Mouse (Mus musculus): ENCODE data around the gene Pfdn6. TPM values are rescaled to one million over a fixed set of nuclear protein-coding genes. Genes with fewer than 3 reads are reported as not detected.
"Not testable (repeated sequence)": the region's sequence is repeated elsewhere in the genome, so short reads cannot be mapped to it uniquely, and the experiment has no call there.

Gene Pfdn6
- polyA plus RNA-seq, 1 experiment: 26.2 TPM

- WGBS: 57% methylated on average over 2 of the region's 2 CpGs
- Histone ChIP-seq H3K4me1 (ENCODE audit: control insufficient read depth, insufficient read depth, low read length) (0 out of 2 replicates have a peak, but pooled peaks cover 3% of the 10 kb centered on the region), H3K4me3 (replicated peaks; ENCODE audit: extremely low read depth, low read depth, low read length) (no peak overlapping the region)
- DNase-seq: no peak
- TF ChIP-seq CTCF (IDR thresholded peaks at IDR 0.05; ENCODE audit: insufficient read depth, low read length): no peak
- no peak for TF ChIP-seq POLR2A (IDR thresholded peaks at IDR 0.05; ENCODE audit: borderline replicate concordance, extremely low read depth, low read depth, low read length)
Measured at GRCm38 (mm10) chr17:33891357-33891756, 48.8 kb downstream of the Pfdn6 start.

- DNase-seq: peak; percentile 98
- peak within 1 kb of the TSS; percentile 82 for H3K4me3 ChIP-seq (replicated peaks; ENCODE audit: extremely low read depth, low read depth, low read length)
- under 1% methylated on average over 49 of the region's 49 CpGs for WGBS
- TF ChIP-seq POLR2A (IDR thresholded peaks at IDR 0.05; ENCODE audit: borderline replicate concordance, extremely low read depth, low read depth, low read length) (no peak), CTCF (IDR thresholded peaks at IDR 0.05; ENCODE audit: insufficient read depth, low read length) (peak; percentile 93)
- 0 out of 2 replicates have a peak, but pooled peaks cover 3% of the 10 kb centered on the region for H3K4me1 ChIP-seq (ENCODE audit: control insufficient read depth, insufficient read depth, low read length)
Measured at GRCm38 (mm10) chr17:33890533-33891059, 49.5 kb downstream of the Pfdn6 start, which contains the start of gene Kifc1. Gene Kifc1, minus strand, starts transcription at chr17:33890661.

DNA sequence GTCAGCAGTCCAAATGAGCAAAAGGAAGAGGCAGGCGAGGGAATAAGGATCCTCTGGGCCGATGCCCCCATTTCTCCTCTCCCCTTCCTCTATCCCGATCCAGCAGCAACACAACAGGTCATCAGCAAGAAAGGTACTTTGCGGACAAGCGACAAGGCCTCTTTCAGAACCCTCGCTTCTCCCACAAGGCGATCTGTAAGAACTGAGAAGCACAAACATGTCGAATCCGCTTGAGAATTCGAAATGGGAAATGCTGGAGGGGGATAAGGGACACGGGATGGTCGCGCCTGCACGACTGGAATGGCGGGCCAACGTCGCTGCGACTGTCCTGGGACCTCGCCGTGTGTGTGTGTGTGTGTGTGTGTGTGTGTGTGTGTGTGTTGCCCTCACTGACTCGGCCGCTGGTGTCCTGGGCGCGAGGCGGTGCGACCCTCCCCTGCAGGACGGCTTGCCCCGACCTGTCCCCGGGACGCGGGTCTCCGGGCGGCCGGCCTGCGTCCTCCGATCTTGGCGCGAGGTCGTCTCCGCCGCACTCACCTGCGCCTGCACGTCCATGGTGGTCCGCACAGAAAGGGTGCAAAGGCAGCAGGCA lies 50.1 kb downstream of the Pfdn6 start:
- not testable (repeated sequence) for H3K4me1 ChIP-seq (ENCODE audit: control insufficient read depth, insufficient read depth, low read length); DNase-seq
- 1% methylated on average over 44 of the region's 44 CpGs for WGBS
- H3K4me3 ChIP-seq (replicated peaks; ENCODE audit: extremely low read depth, low read depth, low read length): peak overlapping the region; percentile 82

Other genes with a start within 250 kb of the Pfdn6 start
- gene March2, start 221.7 kb downstream of the Pfdn6 start, polyA plus RNA-seq (2012; rRNA removed): 114 and 126 TPM in 2 replicates
- 389 and 406 TPM in 2 replicates for gene Rab11b, start 179.8 kb downstream of the Pfdn6 start, polyA plus RNA-seq (2012; rRNA removed)
- 34.6 and 87.6 TPM in 2 replicates for gene Angptl4, start 158.5 kb downstream of the Pfdn6 start, polyA plus RNA-seq (2012; rRNA removed)
- 395 and 450 TPM in 2 replicates for gene Kank3, start 129.8 kb downstream of the Pfdn6 start, polyA plus RNA-seq (2012; rRNA removed)
- gene Rps28, start 115.8 kb downstream of the Pfdn6 start, polyA plus RNA-seq (2012; rRNA removed): 506 and 507 TPM in 2 replicates
- gene Ndufa7, start 115.8 kb downstream of the Pfdn6 start, polyA plus RNA-seq (2012; rRNA removed): 334 and 389 TPM in 2 replicates
- gene Cd320, start 97.3 kb downstream of the Pfdn6 start, polyA plus RNA-seq (2012; rRNA removed): 28.3 and 30.4 TPM in 2 replicates
- gene Gm7029, start 66.5 kb downstream of the Pfdn6 start, polyA plus RNA-seq (2012; rRNA removed): not detected in 2 replicates
- 1.2 and 3.0 TPM in 2 replicates for gene Kifc1, start 49.7 kb downstream of the Pfdn6 start, polyA plus RNA-seq (2012; rRNA removed)
- 0.33 and 0.41 TPM in 2 replicates for gene Platr17, start 35.2 kb downstream of the Pfdn6 start, polyA plus RNA-seq (2012; rRNA removed)
- 33.7 and 35.9 TPM in 2 replicates for gene Daxx, start 30.9 kb downstream of the Pfdn6 start, polyA plus RNA-seq (2012; rRNA removed)
- 225 and 249 TPM in 2 replicates for gene Tapbp, start 24.4 kb downstream of the Pfdn6 start, polyA plus RNA-seq (2012; rRNA removed)
- gene Zbtb22, start 24.4 kb downstream of the Pfdn6 start, polyA plus RNA-seq (2012; rRNA removed): 65.1 and 92.1 TPM in 2 replicates
- 247 and 272 TPM in 2 replicates for gene Rgl2, start 10.8 kb downstream of the Pfdn6 start, polyA plus RNA-seq (2012; rRNA removed)
- gene Wdr46, start 317 bp upstream of the Pfdn6 start, polyA plus RNA-seq (2012; rRNA removed): 13.4 and 16.8 TPM in 2 replicates
- 11.4 and 12.6 TPM in 2 replicates for gene B3galt4, start 11.1 kb upstream of the Pfdn6 start, polyA plus RNA-seq (2012; rRNA removed)
- 62.8 and 70.3 TPM in 2 replicates for gene Vps52, start 15.5 kb upstream of the Pfdn6 start, polyA plus RNA-seq (2012; rRNA removed)
- 260 and 331 TPM in 2 replicates for gene Rps18, start 15.7 kb upstream of the Pfdn6 start, polyA plus RNA-seq (2012; rRNA removed)
- 2,389 and 3,036 TPM in 2 replicates for gene H2-K1, start 60.0 kb upstream of the Pfdn6 start, polyA plus RNA-seq (2012; rRNA removed)
- 40.7 and 53.6 TPM in 2 replicates for gene Ring1, start 84.3 kb upstream of the Pfdn6 start, polyA plus RNA-seq (2012; rRNA removed)
- gene H2-Ke6, start 87.7 kb upstream of the Pfdn6 start, polyA plus RNA-seq (2012; rRNA removed): 91.2 and 130 TPM in 2 replicates
- 161 and 183 TPM in 2 replicates for gene Slc39a7, start 91.3 kb upstream of the Pfdn6 start, polyA plus RNA-seq (2012; rRNA removed)
- gene Rxrb, start 91.5 kb upstream of the Pfdn6 start, polyA plus RNA-seq (2012; rRNA removed): 63.2 and 79.8 TPM in 2 replicates
- gene Col11a2, start 99.1 kb upstream of the Pfdn6 start, polyA plus RNA-seq (2012; rRNA removed): 1.0 and 1.3 TPM in 2 replicates
- gene H2-Oa, start 152.0 kb upstream of the Pfdn6 start, polyA plus RNA-seq (2012; rRNA removed): 14.1 and 19.8 TPM in 2 replicates
- 109 and 118 TPM in 2 replicates for gene H2-DMa, start 179.2 kb upstream of the Pfdn6 start, polyA plus RNA-seq (2012; rRNA removed)
- gene Brd2, start 182.3 kb upstream of the Pfdn6 start, polyA plus RNA-seq (2012; rRNA removed): 101 and 140 TPM in 2 replicates
- 33.3 and 38.9 TPM in 2 replicates for gene H2-DMb2, start 203.0 kb upstream of the Pfdn6 start, polyA plus RNA-seq (2012; rRNA removed)
- gene H2-DMb1, start 212.7 kb upstream of the Pfdn6 start, polyA plus RNA-seq (2012; rRNA removed): 146 and 187 TPM in 2 replicates
- 45.1 and 46.3 TPM in 2 replicates for gene Tap1, start 247.2 kb upstream of the Pfdn6 start, polyA plus RNA-seq (2012; rRNA removed)
- gene Psmb9, start 247.4 kb upstream of the Pfdn6 start, polyA plus RNA-seq (2012; rRNA removed): 83.8 and 99.1 TPM in 2 replicates